Mouse (Mus musculus) bone marrow, adult 2 months (tissue): Measurements from ENCODE around the gene Cemip. TPM values are rescaled to one million over a fixed set of nuclear protein-coding genes. Genes with fewer than 3 reads are reported as not detected.

Source experiments
- H3K27ac ChIP-seq: fragments of 200-500 bp; 2 replicates; pipeline ENCODE4 v1.5.1; 2012; ENCODE audit warnings: low read depth, mild to moderate bottlenecking, control low read depth, inconsistent platforms, low read length; ENCODE audit not compliant: control insufficient read depth, poor library complexity, insufficient read depth
- H3K4me1 ChIP-seq: fragments of 200-500 bp; 2 replicates; pipeline ENCODE4 v1.6.1; 2011; ENCODE audit warnings: low read length; ENCODE audit not compliant: control insufficient read depth, insufficient read depth
- H3K4me3 ChIP-seq: fragments of 200-500 bp; replicated peaks from 2 replicates; pipeline ENCODE3; 2011; ENCODE audit warnings: mild to moderate bottlenecking, low read depth, low read length, control low read depth; ENCODE audit not compliant: control insufficient read depth
- CTCF ChIP-seq: fragments of 200-500 bp; IDR thresholded peaks from 2 replicates; pipeline ENCODE4 v1.5.1; 2011; ENCODE audit warnings: low read length, control low read depth; ENCODE audit not compliant: control insufficient read depth, insufficient read depth
- POLR2A ChIP-seq: fragments of 200-500 bp; IDR thresholded peaks from 2 replicates; pipeline ENCODE4 v1.6.1; 2011; ENCODE audit warnings: low read depth, mild to moderate bottlenecking, control low read depth, low read length, borderline replicate concordance; ENCODE audit not compliant: control insufficient read depth
- WGBS: fragments of 180-500 bp; shearing (Covaris S2); methylation state at CpG from one replicate; pipeline ENCODE4 v1.1.7; 2018; 5-methylcytosine and 5-hydroxymethylcytosine counted together
- polyA plus RNA-seq: library from polyadenylated mRNA; stranded (reverse); fragments of >200 nt; gene quantifications from 2 replicates; pipeline ENCODE4 v1.2.4, GENCODE M21; 2011; ENCODE audit warnings: low replicate concordance; ENCODE audit not compliant: missing spikeins, insufficient read depth, insufficient read length

The Cemip gene
- polyA plus RNA-seq, 1 experiment, result 1.2 TPM

GRCm38 (mm10) chr7:84111716-84112350, 25.5 kb upstream of the Cemip start:
- Histone ChIP-seq H3K4me1 (peaks cover 1% of the 10 kb centered on the region; the same call in 1 of the 2 replicates), H3K4me3 (no peak overlapping the region), H3K27ac (no peak overlapping the region)
- 74% methylated on average over 10 of the region's 10 CpGs for WGBS
- TF ChIP-seq POLR2A (no peak), CTCF (no peak)

GRCm38 (mm10) chr7:84106942-84107341, 20.6 kb upstream of the Cemip start:
- TF ChIP-seq POLR2A (no peak), CTCF (no peak)
- Histone ChIP-seq H3K4me3 (no peak overlapping the region), H3K4me1 (no peaks in the 10 kb centered on the region), H3K27ac (no peak overlapping the region)
- 90% methylated on average over 1 of the region's 1 CpGs for WGBS

GRCm38 (mm10) chr7:84102589-84102988, 16.3 kb upstream of the Cemip start:
- H3K27ac ChIP-seq, result no peak overlapping the region
- H3K4me3 ChIP-seq, result no peak overlapping the region
- TF ChIP-seq CTCF, result no peak
- no peak for TF ChIP-seq POLR2A
- no peaks in the 10 kb centered on the region for H3K4me1 ChIP-seq
- WGBS, result 75% methylated on average over 1 of the region's 1 CpGs

- Histone ChIP-seq H3K27ac (no peak overlapping the region), H3K4me1 (no peaks in the 10 kb centered on the region), H3K4me3 (no peak overlapping the region)
- WGBS, result 72% methylated on average over 3 of the region's 3 CpGs
- TF ChIP-seq CTCF (no peak), POLR2A (no peak)
These were observed 14.4 kb upstream of the Cemip start for GRCm38 (mm10) chr7:84100672-84101071.

GRCm38 (mm10) chr7:84098098-84098497, 11.8 kb upstream of the Cemip start:
- 89% methylated on average over 1 of the region's 1 CpGs for WGBS
- Histone ChIP-seq H3K4me3 (no peak overlapping the region), H3K4me1 (no peaks in the 10 kb centered on the region), H3K27ac (no peak overlapping the region)
- TF ChIP-seq CTCF (no peak), POLR2A (no peak)

- Histone ChIP-seq H3K4me3 (no peak overlapping the region), H3K4me1 (no peaks in the 10 kb centered on the region), H3K27ac (no peak overlapping the region)
- WGBS, result 68% methylated on average over 6 of the region's 6 CpGs
- TF ChIP-seq CTCF (no peak), POLR2A (no peak)
These were observed 10.2 kb upstream of the Cemip start for GRCm38 (mm10) chr7:84096501-84096900.

GRCm38 (mm10) chr7:84090793-84091192, 4.5 kb upstream of the Cemip start:
- TF ChIP-seq POLR2A (no peak), CTCF (no peak)
- 78% methylated on average over 4 of the region's 4 CpGs for WGBS
- H3K4me3 ChIP-seq, result no peak overlapping the region
- H3K27ac ChIP-seq, result no peak overlapping the region
- no peaks in the 10 kb centered on the region for H3K4me1 ChIP-seq

GRCm38 (mm10) chr7:84089777-84090176, 3.5 kb upstream of the Cemip start:
- Histone ChIP-seq H3K4me1 (no peaks in the 10 kb centered on the region), H3K4me3 (no peak overlapping the region), H3K27ac (no peak overlapping the region)
- WGBS, result 3% methylated on average over 1 of the region's 1 CpGs
- no peak for TF ChIP-seq POLR2A
- 0 out of 2 replicates have a peak, but pooled peaks have one; percentile 21 for TF ChIP-seq CTCF

- H3K4me1 ChIP-seq, result no peaks in the 10 kb centered on the region
- no peak overlapping the region for H3K4me3 ChIP-seq
- TF ChIP-seq CTCF (peak; percentile 78), POLR2A (no peak)
- no peak overlapping the region for H3K27ac ChIP-seq
- 5% methylated on average over 4 of the region's 4 CpGs for WGBS
These were observed 2.7 kb upstream of the Cemip start for GRCm38 (mm10) chr7:84088971-84089370.
